Mouse (Mus musculus) splenic B cell, adult 2 months (primary cell): ENCODE data around the gene Apobec3.

Experiments
- DNase-seq: peaks from one replicate; pipeline ENCODE4 v3.0.0-alpha.2; 2011; ENCODE audit warnings: low read depth, low spot score
- H3K27me3 ChIP-seq: 2 replicates; pipeline ENCODE4 v1.6.1; 2012; ENCODE audit warnings: mild to moderate bottlenecking, low read length, moderate library complexity, mixed read lengths; ENCODE audit not compliant: control insufficient read depth, poor library complexity, insufficient read depth, severe bottlenecking
- H3K36me3 ChIP-seq: 2 replicates; pipeline ENCODE4 v1.6.1; 2012; ENCODE audit warnings: mild to moderate bottlenecking, low read length, moderate library complexity, mixed read lengths; ENCODE audit not compliant: control insufficient read depth, poor library complexity, insufficient read depth, severe bottlenecking

Apobec3 gene

DNA sequence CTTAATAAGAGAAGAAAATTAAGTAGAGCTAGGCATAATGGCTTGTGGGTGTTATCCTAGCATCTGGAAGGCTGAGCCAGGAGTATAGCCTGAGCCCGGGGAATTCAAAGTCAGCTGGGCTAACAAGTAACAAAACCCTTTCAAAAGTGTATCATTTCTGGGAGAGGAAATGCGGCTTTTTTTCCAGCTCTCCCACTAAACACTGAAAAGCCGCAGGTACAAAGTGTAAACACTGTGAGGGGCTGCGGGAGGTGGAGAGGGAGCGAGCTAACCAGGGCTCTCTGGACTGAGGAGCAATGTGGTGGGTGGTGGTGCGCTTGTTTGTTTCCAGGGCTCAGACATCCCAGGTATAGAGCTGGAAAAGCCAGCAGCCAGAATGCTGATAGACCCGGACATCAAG lies 72.9 kb downstream of the Apobec3 start:
- no peak for DNase-seq
- H3K27me3 ChIP-seq, result no peaks in the 10 kb centered on the region
- no peaks in the 10 kb centered on the region for H3K36me3 ChIP-seq
